In genomic region chr2:117089482-117089881, GRCm38 (mm10) we compare ENCODE assay signal across 21 mouse cellular contexts. TPM values are rescaled to one million over a fixed set of nuclear protein-coding genes. Genes with fewer than 3 reads are reported as not detected.
DNase-seq lines count a peak whose midpoint lies in the region; ATAC-seq and TF ChIP-seq lines count a peak whose summit lies in the region.
"Had no signal": no experiment of that assay in that cellular context is flagged by ENCODE, and none has a peak within 500 bp of the region (broad histone marks: within the 10 kb centered on the region; RNA-seq: fewer than 3 reads in every experiment).

No protein-coding gene starts in this region.

- peak; percentile 28; the same call in 1 of the 2 replicates for ATAC-seq in granulocyte monocyte progenitor cell, adult 5-6 weeks (replicated peaks; ENCODE audit: poor library complexity, severe bottlenecking)
- peak; percentile 36 for ATAC-seq in megakaryocyte progenitor cell, adult 5-6 weeks (replicated peaks; ENCODE audit: poor library complexity)
- ATAC-seq: CD4-positive, CD25-positive, alpha-beta regulatory T cell, adult 4 months; forebrain, embryonic 15.5 days; hindbrain, postnatal 0 days; intestine, embryonic 16.5 days had no signal

- no peak for DNase-seq in gastrocnemius, adult 2 months
- no peak for DNase-seq in gastrocnemius, adult 18-20 months (ENCODE audit: low spot score)
- DNase-seq in CD4-positive helper T cell, adult 2 months (ENCODE audit: low read depth, low spot score), result peak; percentile 25
- no peak for DNase-seq in kidney, adult 11 months
- no peak for DNase-seq in urinary bladder, adult 18-20 months (ENCODE audit: low spot score in 2 of 2)
- DNase-seq in spleen, postnatal 36 days (ENCODE audit: low spot score in 2 of 2), result no peak
- DNase-seq: adrenal gland, postnatal 10 days; cerebellum, adult 11-12 months; cerebellum, adult 9-10 months; cerebellum, postnatal 36 days; gastrocnemius, postnatal 14 days; heart, postnatal 10 days; heart, postnatal 4 days had no signal

- no peak for TF ChIP-seq CTCF in gastrocnemius, adult 2 months (IDR thresholded peaks at IDR 0.05)

- peak overlapping the region; percentile 31; the same call in 1 of the 2 replicates for H3K27ac ChIP-seq in gastrocnemius, adult 2 months
- H3K27ac ChIP-seq: embryonic facial prominence, embryonic 12.5 days; forebrain, embryonic 15.5 days; hindbrain, embryonic 12.5 days; hindbrain, postnatal 0 days had no signal

- intact Hi-C loops in gastrocnemius, adult 2 months (cut with DNase I), result no loop called here

- H3K4me3 ChIP-seq in gastrocnemius, adult 2 months, result no peak overlapping the region
- H3K4me3 ChIP-seq: embryonic facial prominence, embryonic 12.5 days; forebrain, embryonic 15.5 days; hindbrain, embryonic 12.5 days had no signal

RNA-seq across cellular contexts. Expression of gene Spred1, which starts 31.7 kb away (rescaled TPM):
- 1 to 10 TPM; 5.0 to 7.3 TPM for total RNA-seq in gastrocnemius, adult 2 months (2021)
- total RNA-seq in gastrocnemius, adult 18-20 months (2021), result 1 to 10 TPM; 4.6 to 5.8 TPM
- 16.5 and 19.2 TPM in 2 replicates for total RNA-seq in granulocyte monocyte progenitor cell, adult 5-6 weeks (2014; fragmentation: Nextera tagmentation)
- 23.0 and 23.7 TPM in 2 replicates for total RNA-seq in granulocyte monocyte progenitor cell, adult 5-6 weeks (2017)
- total RNA-seq in megakaryocyte progenitor cell, adult 5-6 weeks (2015), result 18.0 and 21.3 TPM in 2 replicates
- 16.9 and 23.3 TPM in 2 replicates for total RNA-seq in megakaryocyte progenitor cell, adult 5-6 weeks (2017)
